Mouse (Mus musculus) brown adipose tissue, adult 24 weeks (tissue): ENCODE data around the gene Cfap43. TPM values are rescaled to one million over a fixed set of nuclear protein-coding genes. Genes with fewer than 3 reads are reported as not detected.

Source experiments
- H3K27ac ChIP-seq: fragments of 200-500 bp; replicated peaks from 2 replicates; pipeline ENCODE4 v1.5.1; 2012; ENCODE audit warnings: low read depth, mild to moderate bottlenecking, low read length
- H3K4me1 ChIP-seq: fragments of 200-500 bp; 2 replicates; pipeline ENCODE4 v1.6.1; 2012; ENCODE audit warnings: low read length, mixed read lengths; ENCODE audit not compliant: control insufficient read depth, insufficient read depth, insufficient read length
- H3K4me3 ChIP-seq: fragments of 200-500 bp; 2 replicates; pipeline ENCODE4 v1.5.1; 2012; ENCODE audit warnings: low read depth, mild to moderate bottlenecking, low read length, moderate library complexity; ENCODE audit not compliant: insufficient read depth
- polyA plus RNA-seq: library from polyadenylated mRNA; stranded (reverse); fragments of >200 nt; gene quantifications from 2 replicates; pipeline ENCODE4 v1.2.4, GENCODE M21; 2012; ENCODE audit not compliant: missing spikeins, insufficient read depth, insufficient read length

Cfap43 gene
- polyA plus RNA-seq, 1 experiment: not detected

DNA sequence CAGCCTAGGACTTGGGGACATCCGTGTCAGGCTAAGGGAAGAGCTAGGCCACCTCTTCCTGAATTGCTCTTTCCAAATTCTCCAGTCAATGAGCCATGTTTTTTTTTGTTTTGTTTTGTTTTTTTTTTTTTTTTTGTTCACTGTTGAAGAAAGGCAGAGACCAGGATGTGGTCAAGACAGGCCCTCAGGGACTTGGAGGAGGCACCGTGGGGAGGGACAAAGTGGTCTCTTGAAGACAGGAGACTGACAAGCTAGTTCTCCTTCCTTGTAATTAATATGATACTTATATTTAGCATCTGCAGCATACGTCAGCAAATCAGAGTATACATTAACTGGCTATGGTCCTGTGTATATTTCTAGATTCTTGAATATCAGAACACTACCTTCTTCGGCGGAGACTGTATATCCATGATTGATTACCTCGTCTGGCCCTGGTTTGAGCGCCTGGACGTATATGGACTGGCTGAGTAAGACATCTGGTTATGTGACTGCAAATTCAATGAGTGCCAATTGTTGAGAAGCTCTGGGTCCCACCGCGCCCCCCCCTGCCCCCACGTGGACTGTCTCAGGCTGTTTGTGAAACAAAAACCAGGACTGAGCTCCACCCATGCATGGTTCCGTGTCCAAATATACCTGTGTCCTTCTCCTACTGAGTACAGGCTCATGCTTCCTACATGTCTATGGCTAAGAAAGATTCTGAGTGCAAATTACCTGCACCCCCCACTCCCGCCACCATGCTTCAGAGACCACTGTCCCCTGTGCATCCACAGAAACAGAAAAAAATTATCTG is 34.6 kb downstream of the Cfap43 start:
- H3K27ac ChIP-seq: no peak overlapping the region
- H3K4me1 ChIP-seq: no peaks in the 10 kb centered on the region
- no peak overlapping the region for H3K4me3 ChIP-seq

- no peak overlapping the region for H3K27ac ChIP-seq
- no peaks in the 10 kb centered on the region for H3K4me1 ChIP-seq
- H3K4me3 ChIP-seq: no peak overlapping the region
These were observed 36.2 kb downstream of the Cfap43 start for GRCm38 (mm10) chr19:47882882-47883254.

DNA sequence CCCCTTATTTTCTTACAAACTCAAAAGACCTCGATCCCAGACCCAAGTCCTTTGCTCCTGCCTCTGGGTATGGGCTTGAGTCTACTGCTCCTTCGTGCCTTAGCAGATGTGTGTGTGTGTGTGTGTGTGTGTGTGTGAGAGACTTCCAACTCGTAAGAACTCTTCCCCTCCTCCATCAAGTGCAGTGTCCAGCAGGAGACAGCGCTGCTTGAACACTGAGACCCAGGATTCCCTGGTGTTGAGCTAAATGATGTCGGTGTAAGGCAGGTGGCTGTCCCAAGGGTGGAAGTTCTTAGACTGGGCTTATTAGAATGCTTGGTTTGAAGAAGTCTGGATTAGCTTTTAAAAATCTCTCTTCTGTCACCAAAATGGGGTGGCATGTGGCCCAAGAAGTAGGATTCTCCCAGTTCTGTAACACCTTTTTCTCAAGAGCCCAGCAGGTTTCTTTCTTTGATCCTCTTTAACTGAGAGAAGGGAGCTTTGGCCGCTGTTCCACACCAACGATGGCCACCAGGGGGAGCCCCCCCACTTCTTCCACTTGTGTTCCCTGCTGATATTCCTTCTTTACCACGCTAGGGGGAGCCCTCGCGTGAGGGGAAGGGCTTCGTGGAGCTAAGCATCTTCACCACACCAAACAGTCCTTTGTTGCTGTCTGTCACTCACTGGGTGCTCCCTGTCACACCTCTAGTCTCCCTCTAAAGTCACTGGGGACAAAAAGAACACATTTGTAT is 36.8 kb downstream of the Cfap43 start:
- H3K4me3 ChIP-seq: no peak overlapping the region
- no peak overlapping the region for H3K27ac ChIP-seq
- H3K4me1 ChIP-seq: no peaks in the 10 kb centered on the region

GRCm38 (mm10) chr19:47881538-47881937 is 37.5 kb downstream of the Cfap43 start:
- no peak overlapping the region for H3K4me3 ChIP-seq
- no peaks in the 10 kb centered on the region for H3K4me1 ChIP-seq
- H3K27ac ChIP-seq: no peak overlapping the region

DNA sequence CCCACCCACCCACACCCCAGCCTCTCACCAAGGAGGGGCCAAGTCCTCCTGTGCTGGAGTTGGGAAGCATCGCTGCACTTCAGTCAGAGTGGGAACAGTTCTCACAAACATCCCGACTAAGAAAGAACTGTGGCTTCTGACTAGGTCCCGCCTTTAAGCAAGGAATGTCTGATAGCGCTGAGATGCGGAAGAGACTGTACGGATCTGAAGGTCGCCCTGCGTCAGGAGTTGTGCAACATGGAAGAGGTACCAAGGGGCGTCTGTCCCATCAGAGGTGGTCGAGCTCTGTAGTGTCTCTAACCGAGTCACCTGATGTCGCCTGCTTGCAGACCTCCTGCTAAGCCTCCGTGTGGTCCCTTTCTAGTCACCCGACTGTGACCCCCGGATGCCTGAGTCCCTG is 42.8 kb downstream of the Cfap43 start:
- Histone ChIP-seq H3K27ac (no peak overlapping the region), H3K4me1 (no peaks in the 10 kb centered on the region)

DNA sequence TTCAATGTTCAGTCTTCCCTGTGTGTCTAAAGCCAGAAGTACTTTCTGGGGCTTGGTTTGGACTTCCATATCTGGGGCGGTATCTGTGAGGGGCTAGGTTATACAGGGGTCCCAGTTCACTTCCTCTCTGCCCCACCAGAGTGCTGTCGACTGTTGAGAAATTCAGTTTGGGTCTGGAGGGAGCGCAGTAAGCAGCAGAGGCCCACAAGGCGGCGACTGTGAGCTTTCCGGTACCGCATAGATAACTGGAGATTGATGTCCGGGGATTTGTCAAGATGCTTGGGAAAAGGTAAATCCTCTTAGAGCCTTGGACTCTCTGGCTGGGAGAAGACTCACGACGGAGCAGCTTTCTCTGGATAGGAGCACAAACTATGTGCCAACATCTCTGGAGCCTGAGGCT is 47.6 kb downstream of the Cfap43 start:
- Histone ChIP-seq H3K4me3 (no peak overlapping the region), H3K27ac (no peak overlapping the region), H3K4me1 (no peaks in the 10 kb centered on the region)

More for the DNA sequence above, 42.8 kb downstream of the Cfap43 start:
- H3K4me3 ChIP-seq: no peak overlapping the region

DNA sequence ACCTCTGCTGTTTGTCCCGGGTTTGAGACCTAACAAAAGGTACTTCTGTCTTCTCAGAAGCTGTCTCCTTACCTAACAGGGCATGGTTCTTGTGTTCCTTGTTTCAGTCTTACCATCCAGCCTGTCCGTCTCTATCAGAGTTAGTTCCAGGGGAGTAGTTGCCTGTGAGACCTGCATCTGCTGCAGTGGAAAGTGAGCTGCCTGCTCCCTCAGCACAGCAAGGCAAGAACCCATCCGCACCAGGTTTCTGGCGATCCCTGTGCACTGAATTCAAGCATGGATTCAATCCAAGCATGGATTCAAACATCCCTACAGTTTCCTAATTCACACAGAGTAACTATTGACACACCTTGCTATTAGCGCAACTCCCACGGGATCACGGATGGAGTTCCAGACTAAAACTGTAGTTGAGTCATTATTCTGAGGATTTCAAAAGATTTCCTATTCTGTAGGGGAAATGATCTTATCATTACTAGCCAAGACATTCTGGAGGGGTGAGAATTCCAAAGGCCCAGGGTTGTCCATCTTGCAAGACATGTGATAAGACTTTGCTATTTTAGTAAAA is 48.9 kb downstream of the Cfap43 start:
- Histone ChIP-seq H3K4me3 (no peak overlapping the region), H3K4me1 (no peaks in the 10 kb centered on the region), H3K27ac (no peak overlapping the region)

DNA sequence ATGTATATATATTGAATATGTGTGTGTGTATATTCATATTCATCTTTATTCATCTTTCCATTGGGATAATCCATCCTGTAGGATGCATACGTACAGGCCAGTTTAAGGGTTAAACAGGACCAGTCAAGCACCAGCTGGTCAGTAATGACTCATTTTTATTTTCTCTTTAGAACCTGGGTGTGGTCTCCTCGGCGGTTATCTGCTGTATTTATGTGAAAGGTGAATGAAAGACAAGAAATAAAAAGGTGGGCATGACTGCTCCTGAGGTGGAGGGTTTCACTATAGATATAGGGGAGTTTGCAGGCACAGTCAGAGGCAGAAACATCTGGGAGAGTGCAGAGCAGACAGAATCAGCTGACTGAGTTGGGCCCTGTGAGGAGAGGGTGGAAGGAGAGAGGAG is 49.6 kb downstream of the Cfap43 start:
- no peak overlapping the region for H3K4me3 ChIP-seq
- no peaks in the 10 kb centered on the region for H3K4me1 ChIP-seq
- H3K27ac ChIP-seq: no peak overlapping the region

- Histone ChIP-seq H3K4me3 (no peak overlapping the region), H3K4me1 (no peaks in the 10 kb centered on the region), H3K27ac (no peak overlapping the region)
These were observed 50.1 kb downstream of the Cfap43 start for GRCm38 (mm10) chr19:47868951-47869350.

- no peak overlapping the region for H3K27ac ChIP-seq
- H3K4me1 ChIP-seq: no peaks in the 10 kb centered on the region
- no peak overlapping the region for H3K4me3 ChIP-seq
These were observed 51.4 kb downstream of the Cfap43 start for GRCm38 (mm10) chr19:47867628-47868175.

- H3K4me1 ChIP-seq: no peaks in the 10 kb centered on the region
- H3K4me3 ChIP-seq: peak within 1 kb of the TSS; percentile 87
- H3K27ac ChIP-seq: peak within 1 kb of the TSS; percentile 61
These were observed 53.6 kb downstream of the Cfap43 start, which contains the start of gene Gsto2 for GRCm38 (mm10) chr19:47865353-47865947. TSS of gene Gsto2 (plus strand) at chr19:47865534.

GRCm38 (mm10) chr19:47864721-47865120 is 54.4 kb downstream of the Cfap43 start:
- H3K4me3 ChIP-seq: no peak overlapping the region
- no peaks in the 10 kb centered on the region for H3K4me1 ChIP-seq
- no peak overlapping the region for H3K27ac ChIP-seq

GRCm38 (mm10) chr19:47864051-47864450 is 55.0 kb downstream of the Cfap43 start:
- Histone ChIP-seq H3K4me1 (no peaks in the 10 kb centered on the region), H3K27ac (no peak overlapping the region)

DNA sequence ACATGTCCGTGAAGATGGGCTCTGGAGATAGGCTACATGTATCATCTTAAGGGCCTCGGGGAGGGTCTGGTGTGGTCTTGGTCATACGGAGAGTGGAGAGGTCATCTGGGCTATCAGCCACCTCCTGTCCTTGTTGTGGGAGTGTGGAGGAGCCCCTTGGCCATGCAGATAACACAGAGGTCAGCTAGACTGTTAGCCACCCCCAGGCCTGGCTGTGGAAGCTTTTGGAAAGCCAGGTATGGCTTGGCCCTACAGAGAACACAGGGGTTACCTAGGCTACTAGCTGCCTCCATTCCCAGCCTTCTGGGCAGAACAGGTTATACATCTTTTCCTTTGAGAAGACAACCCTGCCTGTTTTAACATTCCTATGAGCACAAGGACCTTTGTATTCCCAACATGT is 56.5 kb downstream of the Cfap43 start:
- no peaks in the 10 kb centered on the region for H3K4me1 ChIP-seq
- no peak overlapping the region for H3K27ac ChIP-seq
- H3K4me3 ChIP-seq: no peak overlapping the region

More at GRCm38 (mm10) chr19:47864051-47864450, 55.0 kb downstream of the Cfap43 start:
- no peak overlapping the region for H3K4me3 ChIP-seq

DNA sequence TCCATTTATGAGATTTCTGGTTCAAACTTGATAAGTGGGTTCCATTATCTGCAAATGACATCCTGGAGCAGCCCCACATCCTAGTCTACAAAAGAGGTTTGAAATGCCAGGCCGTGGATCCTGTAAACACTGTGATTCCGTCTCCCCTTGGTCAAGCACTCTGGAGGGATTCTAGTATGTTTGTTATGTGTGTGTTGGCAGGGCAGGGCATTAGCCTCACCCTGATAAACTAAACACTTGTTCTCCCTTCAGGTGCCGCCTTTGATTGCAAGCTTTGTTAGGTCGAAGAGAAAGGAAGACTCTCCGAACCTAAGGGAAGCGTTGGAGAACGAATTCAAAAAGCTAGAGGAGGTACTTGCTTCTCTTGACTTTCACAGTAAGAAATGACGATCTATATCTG is 59.9 kb downstream of the Cfap43 start:
- Histone ChIP-seq H3K27ac (no peak overlapping the region), H3K4me1 (no peaks in the 10 kb centered on the region), H3K4me3 (no peak overlapping the region)
